Mouse (Mus musculus) limb, embryonic 13.5 days (tissue): ENCODE data around the gene Tesmin. TPM values are rescaled to one million over a fixed set of nuclear protein-coding genes. Genes with fewer than 3 reads are reported as not detected.

ENCODE experiments used
- ATAC-seq: fragments of 200-750 bp; cut with Nextera tagmentation; 2 replicates; pipeline ENCODE4 v1.8.0; 2017; ENCODE audit warnings: low read depth, moderate number of reproducible peaks, moderate TSS enrichment; ENCODE audit not compliant: low FRiP score
- H3K27ac ChIP-seq: fragments of 300-500 bp; sonication (generic); 2 replicates; pipeline ENCODE4 v1.5.1; 2015; ENCODE audit warnings: inconsistent platforms, mild to moderate bottlenecking, moderate library complexity
- H3K27me3 ChIP-seq: fragments of 300-500 bp; sonication (generic); 2 replicates; pipeline ENCODE4 v1.6.1; 2015; ENCODE audit warnings: mild to moderate bottlenecking, inconsistent platforms
- H3K36me3 ChIP-seq: fragments of 300-500 bp; sonication (generic); 2 replicates; pipeline ENCODE4 v1.6.1; 2015; ENCODE audit warnings: inconsistent platforms, mild to moderate bottlenecking, moderate library complexity
- H3K4me1 ChIP-seq: fragments of 300-500 bp; sonication (generic); 2 replicates; pipeline ENCODE4 v1.6.1; 2015; ENCODE audit warnings: inconsistent platforms
- H3K4me2 ChIP-seq: fragments of 300-500 bp; sonication (generic); replicated peaks from 2 replicates; pipeline ENCODE4 v1.6.1; 2015; ENCODE audit warnings: inconsistent platforms, mild to moderate bottlenecking, moderate library complexity
- H3K4me3 ChIP-seq: fragments of 300-500 bp; sonication (generic); 2 replicates; pipeline ENCODE4 v1.5.1; 2015; ENCODE audit warnings: moderate library complexity, mild to moderate bottlenecking, inconsistent platforms
- H3K9ac ChIP-seq: fragments of 300-500 bp; sonication (generic); 2 replicates; pipeline ENCODE4 v1.6.1; 2015; ENCODE audit warnings: mild to moderate bottlenecking, inconsistent platforms
- H3K9me3 ChIP-seq: fragments of 300-500 bp; sonication (generic); 2 replicates; pipeline ENCODE4 v1.6.1; 2016; ENCODE audit warnings: inconsistent platforms
- WGBS: fragments of 180-500 bp; shearing (Covaris S2); methylation state at CpG from one replicate; pipeline ENCODE4 v1.1.7; 2015; 5-methylcytosine and 5-hydroxymethylcytosine counted together
- polyA plus RNA-seq: library from polyadenylated mRNA; unstranded; fragments of >200 nt; fragmentation: Nextera tagmentation; extraction: Ambion mirVana; gene quantifications from 2 replicates; pipeline ENCODE4 v1.2.1, GENCODE M21; 2015

Tesmin gene
- polyA plus RNA-seq, 1 experiment from 2014 or later: 0.24 TPM

DNA sequence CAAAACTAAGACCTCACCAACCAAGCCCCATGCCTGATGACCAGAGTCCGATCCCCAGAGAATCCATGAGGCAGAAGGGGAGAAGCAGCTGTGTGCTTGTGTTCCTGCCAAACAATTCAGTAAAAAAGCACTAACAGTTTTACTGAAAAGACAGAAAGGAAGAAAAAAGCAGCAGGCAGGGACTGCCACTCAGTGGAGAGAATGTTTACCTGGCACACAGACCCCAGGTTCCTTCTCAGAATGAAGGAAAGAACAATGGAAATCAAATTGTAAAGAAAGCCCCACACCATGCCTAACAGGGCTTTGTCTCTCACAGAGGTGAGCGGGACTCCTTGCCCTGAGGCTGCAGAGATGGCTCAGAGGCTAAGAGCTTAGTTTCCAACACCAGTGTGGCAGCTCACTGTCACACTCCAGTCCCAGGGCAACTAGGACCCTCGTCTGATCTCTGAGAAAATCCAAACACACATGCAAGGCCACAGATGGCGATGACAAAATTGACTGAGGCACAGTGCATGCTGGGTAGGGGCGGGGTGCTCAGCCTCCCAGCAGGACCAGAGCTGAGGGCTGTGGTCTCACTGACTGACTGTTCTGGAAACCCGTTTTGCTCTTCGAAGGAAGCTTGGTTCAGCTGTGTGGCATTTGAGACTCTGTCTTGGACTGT lies 40.6 kb downstream of the Tesmin start:
- no peaks in the 10 kb centered on the region for H3K4me1 ChIP-seq
- no peaks in the 10 kb centered on the region for H3K36me3 ChIP-seq
- no peaks in the 10 kb centered on the region for H3K27me3 ChIP-seq
- H3K9me3 ChIP-seq: no peaks in the 10 kb centered on the region
- no peak overlapping the region for H3K4me3 ChIP-seq
- no peak overlapping the region for H3K4me2 ChIP-seq
- ATAC-seq: no peak
- 61% methylated on average over 7 of the region's 7 CpGs for WGBS
- H3K27ac ChIP-seq: no peak overlapping the region; the same call in 1 of the 2 replicates
- H3K9ac ChIP-seq: no peak overlapping the region

DNA sequence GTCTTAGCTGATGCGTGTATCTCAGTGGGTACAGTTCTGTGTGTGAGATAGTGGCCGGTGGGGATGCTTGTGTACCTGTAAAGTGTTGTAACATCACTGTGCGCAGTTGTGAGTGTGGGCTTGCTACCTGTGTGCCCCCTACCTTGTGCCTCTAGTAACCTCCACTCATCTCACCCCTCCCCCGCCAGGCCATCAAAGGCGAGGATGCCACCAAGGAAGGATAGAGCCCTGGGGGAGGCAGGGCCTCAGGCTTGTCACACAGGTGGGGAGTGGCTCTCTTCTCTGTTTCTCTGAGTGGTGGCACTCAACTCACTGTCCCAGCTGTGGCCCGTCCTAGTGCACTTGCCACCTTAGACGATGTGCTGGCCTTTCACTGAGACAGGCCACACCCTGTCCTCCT lies 42.4 kb downstream of the Tesmin start:
- Histone ChIP-seq H3K27ac (no peak overlapping the region), H3K4me1 (no peaks in the 10 kb centered on the region), H3K36me3 (no peaks in the 10 kb centered on the region), H3K9ac (no peak overlapping the region), H3K4me2 (no peak overlapping the region), H3K27me3 (no peaks in the 10 kb centered on the region), H3K9me3 (no peaks in the 10 kb centered on the region), H3K4me3 (no peak overlapping the region)
- WGBS: 57% methylated on average over 7 of the region's 7 CpGs
- no peak for ATAC-seq

DNA sequence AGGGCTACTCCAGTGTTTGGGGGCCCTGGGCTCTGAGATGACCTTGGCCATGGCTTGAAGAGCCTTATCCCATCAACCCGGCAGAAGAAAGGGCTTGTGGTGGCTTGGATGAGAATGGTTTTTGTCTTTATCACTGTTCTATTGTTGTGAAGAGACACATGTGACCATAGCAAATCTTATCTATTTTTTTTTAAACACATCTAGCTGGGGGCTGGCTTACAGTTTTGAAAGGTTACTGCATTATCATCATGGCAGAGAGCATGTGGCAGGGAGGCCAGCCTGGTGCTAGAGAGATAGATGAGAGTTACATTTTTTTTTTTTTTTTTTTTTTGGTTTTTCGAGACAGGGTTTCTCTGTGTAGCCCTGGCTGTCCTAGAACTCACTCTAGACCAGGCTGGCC lies 43.3 kb downstream of the Tesmin start:
- 92% methylated on average over 2 of the region's 2 CpGs for WGBS
- Histone ChIP-seq H3K4me1 (no peaks in the 10 kb centered on the region), H3K9ac (no peak overlapping the region), H3K4me3 (no peak overlapping the region), H3K4me2 (no peak overlapping the region), H3K36me3 (no peaks in the 10 kb centered on the region), H3K27ac (no peak overlapping the region), H3K27me3 (no peaks in the 10 kb centered on the region), H3K9me3 (no peaks in the 10 kb centered on the region)
- no peak for ATAC-seq

DNA sequence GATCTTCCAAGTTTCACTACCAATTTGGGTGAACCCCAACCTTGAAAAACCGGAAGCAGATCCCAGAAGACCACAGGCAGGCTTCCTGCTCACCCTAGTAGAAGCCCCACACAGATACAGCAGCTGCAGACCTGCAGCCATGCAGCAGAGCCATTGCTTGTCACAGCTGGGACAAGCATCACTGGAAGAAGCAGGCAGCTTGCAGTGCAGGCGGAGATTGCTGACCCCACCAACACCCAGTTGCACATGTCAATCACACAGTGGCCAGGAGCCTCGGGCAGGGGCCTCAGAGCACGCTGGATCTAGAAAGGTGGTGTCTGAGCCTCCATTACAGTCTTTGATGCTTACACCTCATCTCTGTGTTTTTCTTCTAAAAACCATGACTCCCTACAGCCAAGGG lies 45.5 kb downstream of the Tesmin start:
- no peak overlapping the region for H3K4me2 ChIP-seq
- H3K36me3 ChIP-seq: no peaks in the 10 kb centered on the region
- 35% methylated on average over 4 of the region's 4 CpGs for WGBS
- H3K27ac ChIP-seq: no peak overlapping the region
- no peak overlapping the region for H3K4me3 ChIP-seq
- no peaks in the 10 kb centered on the region for H3K27me3 ChIP-seq
- no peaks in the 10 kb centered on the region for H3K4me1 ChIP-seq
- H3K9me3 ChIP-seq: no peaks in the 10 kb centered on the region
- H3K9ac ChIP-seq: no peak overlapping the region
- ATAC-seq: no peak

DNA sequence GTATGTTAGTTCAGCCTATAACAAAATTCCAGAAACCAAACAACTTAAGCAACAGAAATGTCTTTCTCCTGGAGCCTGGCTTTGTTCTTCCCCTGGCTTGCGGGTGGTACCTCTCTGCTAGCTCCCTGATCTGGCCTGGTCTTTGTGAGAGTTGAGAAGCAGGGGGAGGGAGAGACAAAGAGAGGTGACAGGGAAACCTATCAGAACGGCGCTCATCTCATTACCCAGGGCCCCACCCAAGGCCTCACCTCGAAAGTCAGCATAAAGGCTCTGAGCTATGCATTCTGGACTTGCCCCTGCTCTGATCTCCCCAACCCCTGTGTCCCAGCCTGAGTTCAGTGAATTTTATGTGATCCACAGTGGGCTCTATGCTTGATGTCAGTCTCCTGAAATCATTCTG lies 46.0 kb downstream of the Tesmin start:
- no peak overlapping the region for H3K9ac ChIP-seq
- H3K27me3 ChIP-seq: no peaks in the 10 kb centered on the region
- no peaks in the 10 kb centered on the region for H3K4me1 ChIP-seq
- no peak overlapping the region for H3K27ac ChIP-seq
- no peaks in the 10 kb centered on the region for H3K36me3 ChIP-seq
- no peak for ATAC-seq
- H3K4me2 ChIP-seq: no peak overlapping the region
- H3K4me3 ChIP-seq: no peak overlapping the region
- 38% methylated on average over 4 of the region's 4 CpGs for WGBS
- H3K9me3 ChIP-seq: no peaks in the 10 kb centered on the region

DNA sequence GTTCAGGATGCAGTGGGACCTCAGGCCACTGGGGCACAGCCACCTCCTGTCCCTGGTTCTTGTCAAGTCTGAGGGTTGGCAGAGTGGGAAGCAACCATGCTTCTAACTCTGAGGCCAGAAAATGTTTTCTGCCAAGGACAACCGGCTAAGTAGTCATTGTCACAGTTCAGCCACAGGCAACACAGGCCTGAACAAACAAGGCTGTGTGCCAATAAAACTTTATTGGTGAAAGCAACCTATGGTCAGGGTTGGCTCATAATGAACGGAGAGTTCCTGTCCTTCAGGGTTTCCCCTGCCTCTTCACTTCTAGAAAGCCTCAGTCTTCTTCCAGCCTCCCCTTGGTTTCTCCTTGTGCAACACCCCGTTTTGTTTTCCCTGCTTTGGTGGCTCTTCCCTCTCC lies 47.2 kb downstream of the Tesmin start:
- no peaks in the 10 kb centered on the region for H3K9me3 ChIP-seq
- no peak overlapping the region for H3K9ac ChIP-seq
- no peaks in the 10 kb centered on the region for H3K36me3 ChIP-seq
- no peak overlapping the region for H3K4me2 ChIP-seq
- H3K4me3 ChIP-seq: no peak overlapping the region
- H3K27ac ChIP-seq: no peak overlapping the region
- 73% methylated on average over 3 of the region's 3 CpGs for WGBS
- ATAC-seq: no peak
- H3K4me1 ChIP-seq: no peaks in the 10 kb centered on the region
- no peaks in the 10 kb centered on the region for H3K27me3 ChIP-seq

DNA sequence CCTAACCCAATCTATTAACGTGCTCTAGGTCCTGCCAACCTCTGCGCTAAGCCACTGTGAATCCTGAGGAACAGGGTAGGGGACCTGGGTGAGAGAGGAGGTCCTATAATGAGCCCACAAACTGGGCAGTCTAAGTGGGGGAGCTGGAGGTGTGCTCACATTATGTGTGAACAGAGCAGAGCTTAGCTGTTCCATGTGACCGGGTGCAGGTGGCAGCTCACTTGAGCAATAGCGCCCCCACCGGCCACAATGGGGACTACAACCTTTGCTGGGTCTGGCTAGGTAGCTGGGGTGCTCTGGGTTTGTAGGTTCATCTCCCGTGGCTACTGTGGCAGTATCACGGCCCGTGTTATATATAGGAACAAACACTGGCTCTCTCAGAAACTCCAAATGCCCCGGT lies 48.2 kb downstream of the Tesmin start:
- no peak overlapping the region for H3K4me2 ChIP-seq
- no peaks in the 10 kb centered on the region for H3K36me3 ChIP-seq
- H3K4me1 ChIP-seq: no peaks in the 10 kb centered on the region
- no peaks in the 10 kb centered on the region for H3K27me3 ChIP-seq
- WGBS: 63% methylated on average over 9 of the region's 9 CpGs
- no peaks in the 10 kb centered on the region for H3K9me3 ChIP-seq
- H3K27ac ChIP-seq: no peak overlapping the region
- H3K9ac ChIP-seq: no peak overlapping the region
- H3K4me3 ChIP-seq: no peak overlapping the region
- no peak for ATAC-seq

DNA sequence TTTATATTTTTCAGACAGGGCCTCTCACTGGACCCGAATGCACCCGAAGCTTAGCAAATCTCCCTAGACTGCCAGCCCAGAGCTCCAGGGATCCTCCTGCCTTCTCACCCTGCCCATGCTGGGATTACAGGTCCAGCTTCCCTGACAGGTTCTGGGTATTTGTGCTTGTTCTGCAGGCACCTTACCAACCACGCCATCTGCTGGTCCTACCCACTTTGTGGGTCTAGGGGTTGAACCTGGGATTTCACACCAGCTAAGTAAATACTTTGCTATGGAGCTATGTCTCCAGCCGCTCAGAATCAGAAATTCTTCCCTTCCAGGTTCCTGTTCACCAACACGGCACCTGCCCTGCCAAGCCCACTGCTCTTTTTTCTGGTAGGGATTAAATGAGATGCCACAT lies 49.3 kb downstream of the Tesmin start:
- no peak overlapping the region for H3K4me2 ChIP-seq
- ATAC-seq: no peak
- no peaks in the 10 kb centered on the region for H3K4me1 ChIP-seq
- no peak overlapping the region for H3K27ac ChIP-seq
- H3K9ac ChIP-seq: no peak overlapping the region
- WGBS: 67% methylated on average over 5 of the region's 5 CpGs
- H3K36me3 ChIP-seq: no peaks in the 10 kb centered on the region
- no peak overlapping the region for H3K4me3 ChIP-seq
- H3K9me3 ChIP-seq: no peaks in the 10 kb centered on the region
- no peaks in the 10 kb centered on the region for H3K27me3 ChIP-seq

DNA sequence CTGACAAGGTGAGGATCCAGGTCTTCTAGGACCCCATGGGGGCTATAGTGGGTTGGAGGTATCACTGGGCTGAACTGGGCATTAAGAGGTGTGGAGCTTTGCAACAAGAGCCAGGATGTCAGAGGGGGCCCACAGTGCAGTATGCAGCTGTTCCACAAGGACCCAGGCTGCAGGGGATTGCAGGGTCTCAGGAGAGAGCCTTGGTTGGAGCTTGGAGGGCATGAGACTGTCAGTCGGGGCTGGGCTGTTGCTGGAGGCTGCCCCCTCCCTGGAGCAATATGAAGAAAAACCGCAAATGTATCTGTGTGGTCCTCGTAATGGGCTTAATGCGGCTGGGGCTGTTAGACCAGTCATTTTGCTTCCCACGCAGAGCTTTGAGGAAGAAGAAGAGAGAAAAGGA lies 52.0 kb downstream of the Tesmin start:
- Histone ChIP-seq H3K27ac (no peak overlapping the region), H3K27me3 (no peaks in the 10 kb centered on the region), H3K4me1 (no peaks in the 10 kb centered on the region), H3K9ac (no peak overlapping the region), H3K9me3 (no peaks in the 10 kb centered on the region), H3K36me3 (no peaks in the 10 kb centered on the region), H3K4me2 (no peak overlapping the region), H3K4me3 (no peak overlapping the region)
- WGBS: 31% methylated on average over 5 of the region's 5 CpGs
- ATAC-seq: no peak

DNA sequence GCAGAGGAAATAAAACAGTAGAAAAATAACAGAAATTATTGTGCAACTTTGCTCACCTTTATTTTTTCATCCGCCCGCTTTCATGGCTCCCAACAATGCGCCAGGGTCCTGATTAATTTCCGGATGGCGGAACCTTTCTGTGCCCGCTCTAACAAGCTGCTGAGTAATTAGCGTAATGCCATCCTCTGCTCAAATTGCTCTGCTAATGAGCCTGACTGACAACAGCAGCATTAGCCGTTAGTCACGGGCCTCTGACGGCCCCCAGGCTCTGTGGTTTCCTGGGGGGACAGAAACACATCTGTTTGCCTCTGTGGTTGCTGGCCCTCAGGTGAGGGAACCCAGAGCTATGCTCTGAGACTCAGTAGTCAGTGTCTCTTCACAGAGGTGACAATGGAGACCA lies 52.4 kb downstream of the Tesmin start:
- H3K27ac ChIP-seq: no peak overlapping the region
- no peaks in the 10 kb centered on the region for H3K27me3 ChIP-seq
- no peaks in the 10 kb centered on the region for H3K4me1 ChIP-seq
- WGBS: 26% methylated on average over 10 of the region's 10 CpGs
- H3K4me3 ChIP-seq: no peak overlapping the region
- H3K4me2 ChIP-seq: no peak overlapping the region
- no peaks in the 10 kb centered on the region for H3K9me3 ChIP-seq
- no peaks in the 10 kb centered on the region for H3K36me3 ChIP-seq
- no peak for ATAC-seq
- H3K9ac ChIP-seq: no peak overlapping the region

DNA sequence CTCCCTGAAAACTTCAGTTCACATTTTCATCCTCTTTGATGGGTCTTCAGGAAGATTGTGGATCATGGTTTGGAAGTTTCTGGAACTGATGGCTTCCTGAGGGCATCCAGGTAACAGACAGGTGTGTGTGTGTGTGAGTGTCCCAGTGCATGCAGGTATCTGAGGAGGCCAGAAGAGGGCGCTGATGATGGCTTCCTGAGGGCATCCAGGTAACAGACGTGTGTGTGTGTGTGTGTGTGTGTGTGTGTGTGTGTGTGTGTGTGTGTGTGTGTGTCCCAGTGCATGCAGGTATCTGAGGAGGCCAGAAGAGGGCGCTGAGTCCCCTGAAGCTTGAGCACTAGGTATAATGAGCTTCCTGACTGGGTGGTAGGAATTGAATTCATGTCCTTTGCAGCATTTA lies 58.7 kb downstream of the Tesmin start:
- no peak for ATAC-seq
- Histone ChIP-seq H3K27ac (no peak overlapping the region), H3K9me3 (no peaks in the 10 kb centered on the region), H3K9ac (no peak overlapping the region), H3K27me3 (no peaks in the 10 kb centered on the region), H3K4me2 (no peak overlapping the region), H3K36me3 (no peaks in the 10 kb centered on the region), H3K4me1 (0 out of 2 replicates have a peak, but pooled peaks cover 5% of the 10 kb centered on the region), H3K4me3 (no peak overlapping the region)
- WGBS: 85% methylated on average over 3 of the region's 3 CpGs

DNA sequence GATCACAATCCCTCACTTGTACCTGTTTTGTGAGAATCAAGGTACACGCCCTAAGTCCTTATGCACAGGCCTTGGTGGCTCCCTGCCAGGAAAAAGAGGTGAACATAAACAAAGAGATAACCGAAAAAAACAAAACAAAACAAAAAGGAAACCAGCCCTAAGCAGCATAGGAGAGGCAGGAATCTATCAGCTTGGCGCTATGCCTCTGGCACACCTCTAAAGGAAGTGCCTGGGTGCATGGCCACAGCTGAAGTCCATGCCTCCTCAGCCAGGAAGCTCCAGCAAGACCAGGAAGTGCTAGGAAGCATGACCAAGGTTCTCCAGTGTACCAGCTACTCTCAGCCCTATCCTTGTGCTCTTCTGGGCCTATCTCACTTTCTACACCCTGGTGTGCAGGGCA lies 60.6 kb downstream of the Tesmin start:
- Histone ChIP-seq H3K9ac (no peak overlapping the region), H3K9me3 (no peaks in the 10 kb centered on the region), H3K27me3 (no peaks in the 10 kb centered on the region), H3K4me3 (no peak overlapping the region), H3K4me2 (no peak overlapping the region), H3K27ac (no peak overlapping the region), H3K4me1 (0 out of 2 replicates have a peak, but pooled peaks cover 5% of the 10 kb centered on the region), H3K36me3 (peaks cover 13% of the 10 kb centered on the region)
- 76% methylated on average over 3 of the region's 3 CpGs for WGBS
- no peak for ATAC-seq

DNA sequence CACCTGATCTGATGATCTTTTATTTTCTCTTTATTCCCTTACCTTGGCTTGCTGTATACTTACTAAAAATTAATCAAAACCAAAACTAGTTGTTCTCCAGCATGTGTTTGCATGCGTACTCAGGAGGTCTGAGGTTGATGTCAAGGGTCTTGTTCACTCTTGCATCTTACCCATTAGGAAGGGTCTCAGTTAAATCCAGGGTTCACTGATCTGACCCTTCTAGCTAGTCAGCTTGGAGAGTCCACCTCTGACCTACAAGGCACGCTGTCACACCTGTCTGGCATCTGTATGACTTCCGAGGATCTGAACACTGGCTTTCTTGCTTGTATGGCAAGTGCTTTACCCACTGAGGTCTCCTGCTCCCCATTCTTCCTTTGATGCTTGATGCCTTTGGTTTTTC lies 62.1 kb downstream of the Tesmin start:
- Histone ChIP-seq H3K9ac (no peak overlapping the region), H3K27me3 (no peaks in the 10 kb centered on the region), H3K36me3 (peaks cover 28% of the 10 kb centered on the region), H3K4me1 (0 out of 2 replicates have a peak, but pooled peaks cover 5% of the 10 kb centered on the region), H3K9me3 (no peaks in the 10 kb centered on the region), H3K4me3 (no peak overlapping the region), H3K4me2 (no peak overlapping the region), H3K27ac (no peak overlapping the region)
- 92% methylated on average over 3 of the region's 3 CpGs for WGBS
- no peak for ATAC-seq
